Comparison of ENCODE assay signal across 26 mouse cellular contexts in the genomic region with DNA sequence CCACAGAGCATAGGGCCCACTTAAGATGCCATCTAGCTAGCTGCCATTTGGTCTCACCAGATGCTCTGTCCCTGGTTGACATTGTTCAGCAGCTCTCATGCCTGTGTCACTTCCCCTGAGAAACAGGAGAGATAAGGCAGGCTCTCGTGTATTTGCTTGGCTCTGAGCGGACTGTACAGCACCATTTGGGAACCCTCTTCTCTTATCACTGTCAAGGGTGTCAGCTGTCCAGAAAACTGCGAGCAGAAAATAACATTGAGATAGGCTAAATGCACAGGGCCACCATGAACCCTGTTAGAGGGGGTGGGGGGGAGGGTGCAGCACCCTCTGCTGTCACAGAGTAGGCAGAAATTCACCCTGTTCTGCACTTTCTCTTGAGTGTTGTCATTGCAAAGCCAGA. TPM values are rescaled to one million over a fixed set of nuclear protein-coding genes. Genes with fewer than 3 reads are reported as not detected.
A peak's percentile ranks its signal among the peaks of the same experiment; 100 is the strongest.
DNase-seq lines count a peak whose midpoint lies in the region; ATAC-seq and TF ChIP-seq lines count a peak whose summit lies in the region.
"Had no signal": no experiment of that assay in that cellular context is flagged by ENCODE, and none has a peak within 500 bp of the region (broad histone marks: within the 10 kb centered on the region; RNA-seq: fewer than 3 reads in every experiment).

No protein-coding gene starts in this region.

- no peak overlapping the region for H3K4me2 ChIP-seq in lung, postnatal 0 days (replicated peaks; ENCODE audit: low read depth, low read length)
- H3K4me2 ChIP-seq in heart, embryonic 11.5 days, result no peak overlapping the region; the same call in 1 of the 2 replicates
- no peak overlapping the region for H3K4me2 ChIP-seq in heart, embryonic 16.5 days (ENCODE audit: low read depth, low read length)
- H3K4me2 ChIP-seq in kidney, embryonic 16.5 days (replicated peaks; ENCODE audit: low read depth, low read length), result no peak overlapping the region
- H3K4me2 ChIP-seq in forebrain, postnatal 0 days (ENCODE audit: low read depth), result no peak overlapping the region
- H3K4me2 ChIP-seq: forebrain, embryonic 12.5 days; hindbrain, embryonic 13.5 days; liver, embryonic 12.5 days; midbrain, embryonic 12.5 days; neural tube, embryonic 13.5 days had no signal

- H3K4me3 ChIP-seq in lung, postnatal 0 days (ENCODE audit: low read depth, low read length), result no peak overlapping the region
- no peak overlapping the region for H3K4me3 ChIP-seq in heart, embryonic 11.5 days (ENCODE audit: low read depth, low read length)
- H3K4me3 ChIP-seq in heart, embryonic 16.5 days (ENCODE audit: low read length), result no peak overlapping the region
- no peak overlapping the region for H3K4me3 ChIP-seq in kidney, embryonic 16.5 days (ENCODE audit: low read length)
- H3K4me3 ChIP-seq in forebrain, postnatal 0 days (ENCODE audit: low read depth, low read length), result no peak overlapping the region
- H3K4me3 ChIP-seq: erythroblast, embryonic 14.5 days; forebrain, embryonic 12.5 days; hindbrain, embryonic 13.5 days; layer of hippocampus, adult 2 months; liver, embryonic 12.5 days; megakaryocyte, embryonic 14.5 days; midbrain, embryonic 12.5 days; neural tube, embryonic 13.5 days had no signal

- DNase-seq in lung, postnatal 0 days (ENCODE audit: low spot score), result no peak
- no peak for DNase-seq in lung, postnatal 36 days
- DNase-seq in heart, postnatal 4 days, result peak; percentile 64
- DNase-seq in forebrain, postnatal 0 days, result no peak
- no peak for DNase-seq in layer of hippocampus, postnatal 36 days
- DNase-seq: adrenal gland, postnatal 14 days; cerebellum, adult 18-20 months; cerebellum, postnatal 10 days; gastrocnemius, postnatal 25 days; kidney, adult 8-10 months; kidney, postnatal 36 days; liver, postnatal 0 days; thymus, postnatal 4 days had no signal

- TF ChIP-seq CTCF in lung, postnatal 0 days (IDR thresholded peaks at IDR 0.05), result no peak
- no peak for TF ChIP-seq CTCF in forebrain, postnatal 0 days (IDR thresholded peaks at IDR 0.05; ENCODE audit: low read depth)

- TF ChIP-seq EP300 in lung, postnatal 0 days (IDR thresholded peaks at IDR 0.05), result no peak

- no peak overlapping the region for H3K9ac ChIP-seq in lung, postnatal 0 days (replicated peaks; ENCODE audit: low read depth)
- no peak overlapping the region for H3K9ac ChIP-seq in heart, embryonic 11.5 days (ENCODE audit: low read depth, low read length)
- H3K9ac ChIP-seq in heart, embryonic 16.5 days (ENCODE audit: low read length), result no peak overlapping the region
- H3K9ac ChIP-seq in kidney, embryonic 16.5 days (replicated peaks; ENCODE audit: low read length), result no peak overlapping the region
- no peak overlapping the region for H3K9ac ChIP-seq in forebrain, postnatal 0 days
- H3K9ac ChIP-seq: forebrain, embryonic 12.5 days; hindbrain, embryonic 13.5 days; liver, embryonic 12.5 days; liver, postnatal 0 days; midbrain, embryonic 12.5 days; neural tube, embryonic 13.5 days had no signal

- 29% methylated on average over 3 of the region's 3 CpGs for WGBS in lung, postnatal 0 days
- WGBS in heart, embryonic 11.5 days (ENCODE audit: insufficient replicate concordance), result 10% methylated on average over 3 of the region's 3 CpGs
- WGBS in heart, embryonic 16.5 days, result 11% methylated on average over 3 of the region's 3 CpGs
- 41% methylated on average over 3 of the region's 3 CpGs for WGBS in kidney, embryonic 16.5 days
- WGBS in forebrain, postnatal 0 days, result 81% methylated on average over 3 of the region's 3 CpGs

- H3K9me3 ChIP-seq in lung, postnatal 0 days (ENCODE audit: low read length), result no peaks in the 10 kb centered on the region
- H3K9me3 ChIP-seq in heart, embryonic 11.5 days (replicated peaks; ENCODE audit: control insufficient read depth, low read length), result 0 out of 2 replicates have a peak, but pooled peaks cover 2% of the 10 kb centered on the region
- peaks cover 3% of the 10 kb centered on the region for H3K9me3 ChIP-seq in heart, embryonic 16.5 days (replicated peaks; ENCODE audit: control insufficient read depth, low read length)
- no peaks in the 10 kb centered on the region for H3K9me3 ChIP-seq in kidney, embryonic 16.5 days (ENCODE audit: low read length)
- no peaks in the 10 kb centered on the region for H3K9me3 ChIP-seq in forebrain, postnatal 0 days (ENCODE audit: low read length)
- H3K9me3 ChIP-seq: forebrain, embryonic 12.5 days; hindbrain, embryonic 13.5 days; liver, embryonic 12.5 days; midbrain, embryonic 12.5 days; neural tube, embryonic 13.5 days had no signal

- H3K27ac ChIP-seq in lung, postnatal 0 days (ENCODE audit: low read length), result no peak overlapping the region
- H3K27ac ChIP-seq in heart, embryonic 11.5 days (ENCODE audit: low read depth, low read length), result peak overlapping the region; percentile 77
- peak overlapping the region; percentile 90 for H3K27ac ChIP-seq in heart, embryonic 16.5 days (ENCODE audit: low read length)
- no peak overlapping the region for H3K27ac ChIP-seq in kidney, embryonic 16.5 days (ENCODE audit: low read length)
- H3K27ac ChIP-seq in forebrain, postnatal 0 days (ENCODE audit: low read depth, low read length), result no peak overlapping the region
- H3K27ac ChIP-seq: forebrain, embryonic 12.5 days; hindbrain, embryonic 13.5 days; layer of hippocampus, adult 2 months; liver, embryonic 12.5 days; midbrain, embryonic 12.5 days; neural tube, embryonic 13.5 days had no signal

- no peaks in the 10 kb centered on the region for H3K36me3 ChIP-seq in lung, postnatal 0 days (ENCODE audit: insufficient read depth, low read length)
- no peaks in the 10 kb centered on the region for H3K36me3 ChIP-seq in heart, embryonic 11.5 days (ENCODE audit: control insufficient read depth, insufficient read depth, low read length)
- no peaks in the 10 kb centered on the region for H3K36me3 ChIP-seq in heart, embryonic 16.5 days (ENCODE audit: control insufficient read depth, insufficient read depth)
- H3K36me3 ChIP-seq in kidney, embryonic 16.5 days (ENCODE audit: insufficient read depth, low read length), result no peaks in the 10 kb centered on the region
- no peaks in the 10 kb centered on the region for H3K36me3 ChIP-seq in forebrain, postnatal 0 days (ENCODE audit: insufficient read depth)
- H3K36me3 ChIP-seq: forebrain, embryonic 12.5 days; hindbrain, embryonic 13.5 days; liver, embryonic 12.5 days; midbrain, embryonic 12.5 days; neural tube, embryonic 13.5 days had no signal

- no peaks in the 10 kb centered on the region for H3K27me3 ChIP-seq in lung, postnatal 0 days (replicated peaks; ENCODE audit: insufficient read depth, low read length)
- no peaks in the 10 kb centered on the region for H3K27me3 ChIP-seq in heart, embryonic 11.5 days (ENCODE audit: control insufficient read depth, insufficient read depth, low read length)
- no peaks in the 10 kb centered on the region for H3K27me3 ChIP-seq in heart, embryonic 16.5 days (ENCODE audit: control insufficient read depth, insufficient read depth, low read length)
- no peaks in the 10 kb centered on the region for H3K27me3 ChIP-seq in kidney, embryonic 16.5 days (ENCODE audit: insufficient read depth, low read length)
- H3K27me3 ChIP-seq in forebrain, postnatal 0 days (ENCODE audit: insufficient read depth, low read length), result no peaks in the 10 kb centered on the region
- H3K27me3 ChIP-seq: forebrain, embryonic 12.5 days; hindbrain, embryonic 13.5 days; liver, embryonic 12.5 days; megakaryocyte, embryonic 14.5 days; midbrain, embryonic 12.5 days; neural tube, embryonic 13.5 days had no signal

- no peaks in the 10 kb centered on the region for H3K4me1 ChIP-seq in lung, postnatal 0 days (ENCODE audit: insufficient read depth, low read depth, low read length)
- peaks cover 43% of the 10 kb centered on the region for H3K4me1 ChIP-seq in heart, embryonic 11.5 days (ENCODE audit: control insufficient read depth, insufficient read depth, low read length)
- peaks cover 37% of the 10 kb centered on the region for H3K4me1 ChIP-seq in heart, embryonic 16.5 days (ENCODE audit: control insufficient read depth, insufficient read depth, low read length)
- no peaks in the 10 kb centered on the region for H3K4me1 ChIP-seq in kidney, embryonic 16.5 days (ENCODE audit: insufficient read depth, low read length)
- no peaks in the 10 kb centered on the region for H3K4me1 ChIP-seq in forebrain, postnatal 0 days (ENCODE audit: insufficient read depth)
- H3K4me1 ChIP-seq: forebrain, embryonic 12.5 days; hindbrain, embryonic 13.5 days; liver, embryonic 12.5 days; megakaryocyte, embryonic 14.5 days; midbrain, embryonic 12.5 days; neural tube, embryonic 13.5 days had no signal

- peak; percentile 11; the same call in 1 of the 2 replicates for ATAC-seq in lung, postnatal 0 days
- ATAC-seq in heart, embryonic 11.5 days (replicated peaks; ENCODE audit: insufficient number of reproducible peaks, low FRiP score, low TSS enrichment), result peak; percentile 77
- peak; percentile 95 for ATAC-seq in heart, embryonic 16.5 days (replicated peaks; ENCODE audit: extremely low read depth, insufficient read depth, low FRiP score)
- no peak for ATAC-seq in kidney, embryonic 16.5 days (ENCODE audit: low FRiP score, low TSS enrichment)
- no peak for ATAC-seq in forebrain, postnatal 0 days
- ATAC-seq: intestine, embryonic 16.5 days; liver, embryonic 12.5 days; liver, postnatal 0 days had no signal

RNA-seq across cellular contexts. Expression of a gene that starts 34.0 kb away (rescaled TPM):
- 3.0 and 3.7 TPM in 2 replicates for polyA plus RNA-seq in lung, postnatal 0 days (2015; fragmentation: Nextera tagmentation; extraction: Ambion mirVana)
- polyA plus RNA-seq in heart, embryonic 11.5 days (2014; fragmentation: Nextera tagmentation; extraction: Ambion mirVana), result 66.4 and 66.5 TPM in 2 replicates
- polyA plus RNA-seq in heart, embryonic 16.5 days (2015; fragmentation: Nextera tagmentation; extraction: Ambion mirVana), result 52.5 and 60.5 TPM in 2 replicates
- 100 to 1,000 TPM; 113 to 131 TPM for total RNA-seq in heart, postnatal 4 days (2021)
- 4.5 and 7.7 TPM in 2 replicates for polyA plus RNA-seq in kidney, embryonic 16.5 days (2015; fragmentation: Nextera tagmentation; extraction: Ambion mirVana)
- total RNA-seq in forebrain, postnatal 0 days (2014; rRNA removed), result 0.08 and 0.38 TPM in 2 replicates
- 0.07 and 0.08 TPM in 2 replicates for polyA plus RNA-seq in forebrain, postnatal 0 days (2015; fragmentation: Nextera tagmentation; extraction: Ambion mirVana)
- total RNA-seq in layer of hippocampus, postnatal 36 days (2021), result under 1 TPM; 0.22 to 0.53 TPM
- total RNA-seq: common myeloid progenitor, adult 5-6 weeks had no signal
- polyA plus RNA-seq: erythroblast, embryonic 14.5 days had no signal

Comparison
In these comparisons a context has a peak if more than half of its experiments do, and no peak if none do; other contexts are left out.
1. ATAC-seq: peak in lung, postnatal 0 days (single experiment), heart, embryonic 11.5 days (single experiment) and heart, embryonic 16.5 days (single experiment); none in kidney, embryonic 16.5 days (single experiment) and forebrain, postnatal 0 days (single experiment).
2. H3K27ac ChIP-seq: peak in heart, embryonic 11.5 days (single experiment) and heart, embryonic 16.5 days (single experiment); none in lung, postnatal 0 days (single experiment), kidney, embryonic 16.5 days (single experiment) and forebrain, postnatal 0 days (single experiment).